ENCODE assay signal across 12 mouse cellular contexts in the genomic region with DNA sequence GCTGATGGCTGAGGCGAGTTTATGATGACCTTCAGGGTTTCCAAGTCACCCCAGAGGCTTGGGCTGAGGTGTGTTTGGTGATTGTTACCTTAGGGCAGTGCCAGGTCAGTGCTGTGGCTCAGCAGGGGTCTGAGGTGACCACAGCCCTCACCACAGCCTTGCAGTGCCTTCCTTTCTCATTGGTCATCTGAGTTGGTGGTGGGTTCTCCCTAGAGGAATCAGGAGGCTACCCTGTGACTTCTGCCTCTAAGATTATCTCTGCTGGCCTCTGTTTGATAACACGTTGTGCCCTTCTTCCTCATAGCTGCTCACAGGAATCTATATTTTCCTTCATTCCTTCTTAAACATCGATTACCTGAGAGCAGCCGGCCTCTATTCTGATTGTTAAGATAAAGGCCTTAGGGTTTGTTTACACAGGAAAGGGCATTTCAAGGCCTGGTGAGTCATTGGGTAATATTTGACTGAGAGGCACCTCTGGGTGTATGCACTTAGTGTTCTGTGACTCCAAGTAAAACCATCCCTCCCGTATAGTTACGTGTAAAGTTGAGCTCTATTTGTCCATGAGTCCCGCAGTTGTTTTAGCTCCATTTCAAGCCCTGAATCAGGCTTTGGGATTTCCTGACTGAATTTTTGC. TPM values are rescaled to one million over a fixed set of nuclear protein-coding genes. Genes with fewer than 3 reads are reported as not detected.
DNase-seq lines count a peak whose midpoint lies in the region; ATAC-seq and TF ChIP-seq lines count a peak whose summit lies in the region.
"Had no signal": no experiment of that assay in that cellular context is flagged by ENCODE, and none has a peak within 500 bp of the region (broad histone marks: within the 10 kb centered on the region; RNA-seq: fewer than 3 reads in every experiment).

No protein-coding gene starts in this region.

- no peak for DNase-seq in heart, embryonic 10.5 days (ENCODE audit: low spot score)
- DNase-seq in heart, adult 8-10 months (ENCODE audit: low spot score) = no peak
- DNase-seq in 3T3-L1 (ENCODE audit: low read depth, low spot score) = peak; percentile 49
- peak; percentile 76 for DNase-seq in kidney, adult 2 months
- DNase-seq in urinary bladder, postnatal 25 days (ENCODE audit: low spot score) = no peak
- no peak for DNase-seq in forebrain, embryonic 11.5 days (ENCODE audit: low spot score)
- DNase-seq: cerebellum, postnatal 36 days; heart, adult 2 months had no signal

- H3K9me3 ChIP-seq in heart, embryonic 10.5 days = no peaks in the 10 kb centered on the region
- H3K9me3 ChIP-seq in liver, embryonic 15.5 days (replicated peaks) = no peaks in the 10 kb centered on the region
- H3K9me3 ChIP-seq in forebrain, embryonic 11.5 days (ENCODE audit: control insufficient read depth, low read length) = no peaks in the 10 kb centered on the region
- H3K9me3 ChIP-seq: neural tube, embryonic 15.5 days had no signal

- WGBS in heart, embryonic 10.5 days = 64% methylated on average over 7 of the region's 7 CpGs
- WGBS in kidney, adult 2 months = 31% methylated on average over 7 of the region's 7 CpGs
- 50% methylated on average over 7 of the region's 7 CpGs for WGBS in liver, embryonic 15.5 days (ENCODE audit: insufficient replicate concordance)
- WGBS in forebrain, embryonic 11.5 days = 90% methylated on average over 7 of the region's 7 CpGs

- no peak overlapping the region for H3K4me3 ChIP-seq in heart, embryonic 10.5 days
- no peak overlapping the region for H3K4me3 ChIP-seq in kidney, adult 2 months (ENCODE audit: insufficient read depth, low read depth, low read length)
- no peak overlapping the region for H3K4me3 ChIP-seq in liver, embryonic 15.5 days (replicated peaks)
- no peak overlapping the region for H3K4me3 ChIP-seq in forebrain, embryonic 11.5 days (ENCODE audit: low read depth, low read length)
- H3K4me3 ChIP-seq: heart, adult 2 months; neural tube, embryonic 15.5 days had no signal

- no peak for TF ChIP-seq CTCF in kidney, adult 2 months (conservative IDR thresholded peaks at IDR 0.05; ENCODE audit: insufficient read depth, insufficient read length, low read depth, low read length)

- no peak overlapping the region for H3K4me2 ChIP-seq in liver, embryonic 15.5 days
- H3K4me2 ChIP-seq in forebrain, embryonic 11.5 days (ENCODE audit: low read depth, low read length, severe bottlenecking) = no peak overlapping the region
- H3K4me2 ChIP-seq: neural tube, embryonic 15.5 days had no signal

- 0 out of 2 replicates have a peak, but pooled peaks have one; percentile 39 for ATAC-seq in liver, embryonic 15.5 days (ENCODE audit: insufficient read depth)
- ATAC-seq in forebrain, embryonic 11.5 days (replicated peaks; ENCODE audit: low FRiP score) = no peak
- ATAC-seq in megakaryocyte-erythroid progenitor cell, adult 5-6 weeks (replicated peaks; ENCODE audit: low FRiP score, low TSS enrichment, poor library complexity, severe bottlenecking) = no peak

- TF ChIP-seq POLR2A in kidney, adult 2 months (IDR thresholded peaks at IDR 0.05; ENCODE audit: low read depth, low read length) = no peak

- H3K9ac ChIP-seq in liver, embryonic 15.5 days = no peak overlapping the region
- H3K9ac ChIP-seq in forebrain, embryonic 11.5 days (ENCODE audit: low read length) = no peak overlapping the region
- H3K9ac ChIP-seq: neural tube, embryonic 15.5 days had no signal

- H3K36me3 ChIP-seq in heart, embryonic 10.5 days = peaks cover 81% of the 10 kb centered on the region
- peaks cover 3% of the 10 kb centered on the region; the same call in 1 of the 2 replicates for H3K36me3 ChIP-seq in kidney, adult 2 months (ENCODE audit: control insufficient read depth, insufficient read depth, low read length)
- H3K36me3 ChIP-seq in liver, embryonic 15.5 days (replicated peaks) = 0 out of 2 replicates have a peak, but pooled peaks cover 14% of the 10 kb centered on the region
- H3K36me3 ChIP-seq in forebrain, embryonic 11.5 days (ENCODE audit: control insufficient read depth, insufficient read depth, low read length) = peaks cover 8% of the 10 kb centered on the region; the same call in 1 of the 2 replicates

- peaks cover 22% of the 10 kb centered on the region for H3K4me1 ChIP-seq in heart, embryonic 10.5 days
- H3K4me1 ChIP-seq in kidney, adult 2 months (ENCODE audit: control insufficient read depth, insufficient read depth, low read length) = peaks cover 21% of the 10 kb centered on the region
- peaks cover 28% of the 10 kb centered on the region for H3K4me1 ChIP-seq in liver, embryonic 15.5 days (replicated peaks)
- peaks cover 3% of the 10 kb centered on the region; the same call in 1 of the 2 replicates for H3K4me1 ChIP-seq in forebrain, embryonic 11.5 days (replicated peaks; ENCODE audit: control insufficient read depth, insufficient read depth, low read length)

- peak overlapping the region; percentile 32; the same call in 1 of the 2 replicates for H3K27ac ChIP-seq in heart, embryonic 10.5 days
- H3K27ac ChIP-seq in kidney, adult 2 months (ENCODE audit: insufficient read depth, low read depth, low read length) = peak overlapping the region; percentile 95
- H3K27ac ChIP-seq in liver, embryonic 15.5 days (replicated peaks) = peak overlapping the region; percentile 39; the same call in 1 of the 2 replicates
- H3K27ac ChIP-seq in forebrain, embryonic 11.5 days (ENCODE audit: low read depth, low read length) = no peak overlapping the region
- H3K27ac ChIP-seq: heart, adult 2 months; neural tube, embryonic 15.5 days had no signal

- no peaks in the 10 kb centered on the region for H3K27me3 ChIP-seq in heart, embryonic 10.5 days (ENCODE audit: insufficient read depth, poor library complexity, severe bottlenecking)
- H3K27me3 ChIP-seq in kidney, adult 2 months (replicated peaks; ENCODE audit: control insufficient read depth, insufficient read depth, low read length) = no peaks in the 10 kb centered on the region
- no peaks in the 10 kb centered on the region for H3K27me3 ChIP-seq in liver, embryonic 15.5 days
- H3K27me3 ChIP-seq in forebrain, embryonic 11.5 days (ENCODE audit: control insufficient read depth, insufficient read depth, low read length) = no peaks in the 10 kb centered on the region
- H3K27me3 ChIP-seq: neural tube, embryonic 15.5 days had no signal

RNA-seq across cellular contexts. Expression of gene Zscan2, which starts 5.9 kb away (rescaled TPM):
- 2.3 and 2.5 TPM in 2 replicates for polyA plus RNA-seq in heart, embryonic 10.5 days (2016; fragmentation: Nextera tagmentation; extraction: Ambion mirVana)
- total RNA-seq in heart, adult 8-10 months (2022) = 1 to 10 TPM; 4.7 to 8.1 (median 6.2) TPM
- polyA plus RNA-seq in kidney, adult 2 months (2012; rRNA removed) = 5.2 and 5.4 TPM in 2 replicates
- 0.26 and 0.45 TPM in 2 replicates for polyA plus RNA-seq in liver, embryonic 15.5 days (2015; fragmentation: Nextera tagmentation; extraction: Ambion mirVana)
- 3.3 and 3.8 TPM in 2 replicates for polyA plus RNA-seq in forebrain, embryonic 11.5 days (2014; fragmentation: Nextera tagmentation; extraction: Ambion mirVana)
- total RNA-seq in megakaryocyte-erythroid progenitor cell, adult 5-6 weeks (2014; fragmentation: Nextera tagmentation) = 5.0 and 5.4 TPM in 2 replicates
- total RNA-seq in megakaryocyte-erythroid progenitor cell, adult 5-6 weeks (2017) = 2.3 and 12.5 TPM in 2 replicates

RNA-seq across cellular contexts. Expression of gene Wdr73, which starts 34.4 kb away (rescaled TPM):
- 27.1 and 39.6 TPM in 2 replicates for polyA plus RNA-seq in heart, embryonic 10.5 days (2016; fragmentation: Nextera tagmentation; extraction: Ambion mirVana)
- total RNA-seq in heart, adult 8-10 months (2022) = 1 to 10 TPM; 4.6 to 7.6 (median 6.3) TPM
- polyA plus RNA-seq in kidney, adult 2 months (2012; rRNA removed) = 15.4 and 16.1 TPM in 2 replicates
- 13.2 and 13.7 TPM in 2 replicates for polyA plus RNA-seq in liver, embryonic 15.5 days (2015; fragmentation: Nextera tagmentation; extraction: Ambion mirVana)
- polyA plus RNA-seq in forebrain, embryonic 11.5 days (2014; fragmentation: Nextera tagmentation; extraction: Ambion mirVana) = 40.5 and 41.6 TPM in 2 replicates
- 28.3 and 41.5 TPM in 2 replicates for total RNA-seq in megakaryocyte-erythroid progenitor cell, adult 5-6 weeks (2014; fragmentation: Nextera tagmentation)
- total RNA-seq in megakaryocyte-erythroid progenitor cell, adult 5-6 weeks (2017) = 28.8 and 53.1 TPM in 2 replicates

RNA-seq across cellular contexts. Expression of gene Nmb, which starts 38.2 kb away (rescaled TPM):
- 4.9 and 6.5 TPM in 2 replicates for polyA plus RNA-seq in heart, embryonic 10.5 days (2016; fragmentation: Nextera tagmentation; extraction: Ambion mirVana)
- 10 to 100 TPM in 1 of 4 experiments, 1 to 10 TPM in 3; 5.1 to 11.7 (median 7.9) TPM for total RNA-seq in heart, adult 8-10 months (2022)
- 4.6 and 5.0 TPM in 2 replicates for polyA plus RNA-seq in kidney, adult 2 months (2012; rRNA removed)
- polyA plus RNA-seq in liver, embryonic 15.5 days (2015; fragmentation: Nextera tagmentation; extraction: Ambion mirVana) = 0.93 and 1.3 TPM in 2 replicates
- 7.3 and 8.6 TPM in 2 replicates for polyA plus RNA-seq in forebrain, embryonic 11.5 days (2014; fragmentation: Nextera tagmentation; extraction: Ambion mirVana)
- total RNA-seq in megakaryocyte-erythroid progenitor cell, adult 5-6 weeks (2014; fragmentation: Nextera tagmentation) = 3.6 TPM in 1 of 2 replicates, not detected in the other
- not detected in 2 replicates for total RNA-seq in megakaryocyte-erythroid progenitor cell, adult 5-6 weeks (2017)
- total RNA-seq: hematopoietic stem cell, adult 5-6 weeks had no signal

RNA-seq across cellular contexts. Expression of gene Iqgap1, which starts 40.9 kb away (rescaled TPM):
- polyA plus RNA-seq in heart, embryonic 10.5 days (2016; fragmentation: Nextera tagmentation; extraction: Ambion mirVana) = 37.7 and 39.5 TPM in 2 replicates
- 10 to 100 TPM; 28.6 to 38.3 (median 31.5) TPM for total RNA-seq in heart, adult 8-10 months (2022)
- 38.1 and 42.0 TPM in 2 replicates for polyA plus RNA-seq in kidney, adult 2 months (2012; rRNA removed)
- polyA plus RNA-seq in liver, embryonic 15.5 days (2015; fragmentation: Nextera tagmentation; extraction: Ambion mirVana) = 14.4 and 15.5 TPM in 2 replicates
- 28.0 and 29.1 TPM in 2 replicates for polyA plus RNA-seq in forebrain, embryonic 11.5 days (2014; fragmentation: Nextera tagmentation; extraction: Ambion mirVana)
- total RNA-seq in megakaryocyte-erythroid progenitor cell, adult 5-6 weeks (2014; fragmentation: Nextera tagmentation) = 31.2 and 41.7 TPM in 2 replicates
- 39.6 and 54.4 TPM in 2 replicates for total RNA-seq in megakaryocyte-erythroid progenitor cell, adult 5-6 weeks (2017)

Comparison
In these comparisons a context has a peak if more than half of its experiments do, and no peak if none do; other contexts are left out.
1. DNase-seq: peak in 3T3-L1 (single experiment) and kidney, adult 2 months (single experiment); none in heart, embryonic 10.5 days (single experiment), heart, adult 8-10 months (single experiment), urinary bladder, postnatal 25 days (single experiment) and forebrain, embryonic 11.5 days (single experiment).